Mouse (Mus musculus) testis, postnatal 14 days (tissue): ENCODE results near the gene Upf1.

ENCODE experiments used
- DNase-seq: peaks from one replicate; pipeline ENCODE4 v3.0.0; 2021; ENCODE audit warnings: low spot score

Upf1 gene

DNA sequence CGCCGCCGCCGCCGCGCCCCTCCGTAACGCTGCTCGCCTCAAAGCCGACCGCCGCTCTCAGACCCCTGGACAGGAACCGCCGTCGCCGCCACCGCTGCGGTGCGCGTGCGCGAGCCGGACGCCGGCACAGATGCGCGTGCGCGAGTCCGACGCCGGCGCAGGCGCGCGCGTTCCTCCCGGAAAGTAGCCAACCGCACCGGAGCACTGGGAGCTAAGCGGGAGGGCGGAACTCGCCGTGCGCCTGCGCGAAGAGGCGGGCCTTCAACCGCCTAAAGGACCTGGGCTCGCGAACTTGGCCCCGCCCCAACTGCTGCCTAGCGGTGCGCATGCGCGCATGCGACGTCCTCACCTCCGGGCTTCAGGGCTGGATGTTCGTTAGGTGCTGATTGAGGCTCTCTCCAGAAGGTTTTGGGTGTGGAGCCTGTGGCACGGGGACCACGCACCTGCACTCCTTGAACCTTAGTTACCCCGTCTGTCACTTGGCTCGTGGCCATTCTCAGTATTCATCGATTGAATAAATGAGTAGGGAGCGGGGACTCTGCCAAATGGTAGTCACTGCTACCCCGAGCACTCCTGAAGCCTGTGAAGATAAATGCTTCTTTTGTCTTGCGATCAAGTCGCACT lies at the start of gene Upf1:
Gene Upf1 (minus strand): TSS at position 85 of the 624 bp plus-strand sequence.
- peak; percentile 99 for DNase-seq

DNA sequence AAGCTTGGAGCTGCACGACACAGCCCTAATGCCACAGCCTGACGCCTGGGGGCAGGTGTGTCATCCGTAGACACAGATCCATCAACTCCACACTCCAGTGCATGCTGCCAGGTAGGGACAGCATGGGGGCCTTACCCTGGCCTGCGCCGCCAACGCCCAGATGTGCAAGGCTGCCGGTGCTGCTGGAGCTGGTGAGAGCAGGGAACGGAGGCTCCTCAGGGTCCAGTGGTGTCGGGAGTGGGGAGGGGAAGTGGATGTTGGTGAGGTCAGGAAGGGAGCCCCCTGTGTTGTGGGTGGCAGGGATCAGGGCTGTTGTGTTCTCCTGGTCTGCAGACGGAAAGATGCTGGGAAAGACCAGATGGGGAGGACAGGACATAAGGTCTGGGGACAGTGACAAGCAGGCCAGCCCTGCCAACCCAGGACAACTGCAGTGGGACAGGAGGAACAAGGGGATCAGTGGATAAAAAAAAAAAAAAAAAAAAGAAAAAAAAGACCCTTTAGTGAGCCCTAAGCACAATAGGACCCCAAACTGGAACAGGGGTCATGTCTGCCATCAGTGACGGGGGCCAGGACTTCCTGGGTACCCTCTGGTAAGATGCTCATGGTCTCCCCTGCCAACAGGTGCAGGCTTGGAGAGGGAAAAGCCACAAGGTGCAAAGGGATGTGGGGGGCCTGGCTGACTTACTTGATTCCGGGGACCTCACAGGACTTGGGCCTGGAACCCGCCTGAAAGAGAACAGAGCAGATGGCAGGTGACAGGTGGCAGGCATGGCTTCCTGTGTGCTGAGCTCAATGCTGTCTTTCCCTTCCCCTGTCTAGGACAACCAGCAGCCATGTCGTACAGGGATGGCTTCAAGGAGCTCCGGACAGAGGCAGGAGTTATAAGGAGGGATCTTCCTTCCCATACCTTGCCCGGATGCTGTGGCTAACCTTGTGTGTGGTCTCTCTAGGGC lies 44.8 kb upstream of the Upf1 start:
- no peak for DNase-seq

DNA sequence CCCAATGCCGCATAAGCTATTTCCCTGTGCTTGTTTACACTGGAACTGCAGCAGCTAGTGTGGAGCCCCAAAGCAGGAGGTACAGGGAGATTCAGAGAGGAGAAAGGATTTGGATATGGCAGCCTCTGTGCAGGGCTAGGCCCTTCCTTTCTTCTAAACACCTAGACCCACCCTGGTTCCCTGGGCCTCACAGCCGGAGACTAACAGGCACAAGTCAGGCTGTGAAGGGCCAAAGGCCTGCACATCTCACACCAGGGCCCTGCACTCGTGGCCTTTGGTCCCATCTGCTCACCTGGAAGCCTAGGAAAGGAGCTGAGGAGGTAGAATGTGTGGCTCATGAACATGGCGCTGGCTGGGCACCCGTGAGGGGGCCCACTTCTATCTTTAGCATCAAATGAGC lies 43.1 kb upstream of the Upf1 start:
- DNase-seq = no peak

DNA sequence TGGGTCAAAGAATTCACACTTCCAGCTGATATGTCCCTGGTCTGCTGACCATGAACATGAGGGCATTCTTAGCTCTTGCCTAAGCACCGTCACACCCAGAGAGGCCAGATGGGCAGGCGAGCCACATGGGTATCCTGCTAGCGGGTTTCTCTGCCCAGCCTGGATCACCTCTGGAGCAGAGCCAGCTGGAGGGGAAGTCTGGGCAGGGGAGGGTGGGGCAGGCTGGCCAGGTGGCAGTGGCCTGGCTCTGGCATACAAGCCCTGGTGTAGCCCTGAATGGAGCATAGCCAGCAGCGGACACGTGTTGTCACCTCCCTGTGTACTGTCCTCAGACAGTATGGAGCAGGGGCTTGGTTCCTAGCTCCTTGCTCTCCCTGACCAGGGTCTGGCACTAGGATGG lies 42.6 kb upstream of the Upf1 start:
- DNase-seq = no peak

DNA sequence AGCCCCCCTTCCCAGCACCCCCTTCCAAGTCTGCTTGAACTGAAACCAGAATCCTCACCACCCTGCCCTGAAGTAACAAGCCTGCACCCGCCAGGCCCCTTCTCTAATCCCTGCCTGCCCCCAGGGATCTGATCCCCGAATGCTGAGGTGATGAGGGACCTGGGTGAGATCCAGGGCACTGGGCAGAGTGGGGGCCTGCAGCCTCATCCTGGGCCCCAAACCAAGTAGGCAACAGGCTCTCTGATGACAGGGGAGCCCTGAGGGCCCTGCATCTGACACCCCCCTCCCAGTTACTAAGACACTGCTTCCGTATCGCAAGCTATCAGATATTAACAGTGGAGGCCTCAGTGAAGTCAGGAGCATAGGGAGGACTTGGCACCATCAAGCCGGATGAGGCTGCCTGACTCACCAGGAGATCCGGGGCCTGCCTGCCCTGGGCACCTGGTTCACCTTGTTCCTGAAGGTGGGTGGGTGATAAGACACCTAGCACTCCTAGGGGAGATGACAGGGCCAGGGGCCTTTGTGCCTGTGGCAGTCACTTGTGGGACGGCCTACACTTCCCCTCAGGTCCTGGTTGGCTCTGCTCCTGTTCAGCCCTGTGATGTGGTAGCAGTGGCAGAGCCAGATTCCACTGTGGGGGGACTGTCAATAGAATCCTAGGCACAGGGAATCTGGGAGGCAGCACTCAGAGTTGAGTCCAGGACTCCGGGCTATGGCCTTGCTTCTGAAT lies 41.4 kb upstream of the Upf1 start:
- DNase-seq = no peak

DNA sequence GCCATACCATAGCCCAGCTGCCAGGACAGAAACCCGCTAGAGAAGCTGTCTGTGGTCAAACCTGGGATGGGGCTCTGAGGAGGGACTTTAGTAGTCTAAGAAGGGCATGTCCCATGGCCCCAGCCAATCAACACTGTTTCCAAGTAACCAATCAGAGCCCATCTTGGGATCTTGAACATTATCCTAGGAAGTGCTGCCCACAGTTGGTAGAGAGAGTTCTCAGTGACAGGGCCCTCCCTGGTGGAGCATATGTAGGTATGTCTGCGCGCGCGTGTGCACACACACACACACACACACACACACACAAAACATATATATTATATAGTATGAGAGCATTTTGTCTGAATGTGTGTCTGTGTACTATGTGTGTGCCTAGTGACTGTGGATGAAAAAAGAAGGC lies 40.0 kb upstream of the Upf1 start:
- DNase-seq = no peak

DNA sequence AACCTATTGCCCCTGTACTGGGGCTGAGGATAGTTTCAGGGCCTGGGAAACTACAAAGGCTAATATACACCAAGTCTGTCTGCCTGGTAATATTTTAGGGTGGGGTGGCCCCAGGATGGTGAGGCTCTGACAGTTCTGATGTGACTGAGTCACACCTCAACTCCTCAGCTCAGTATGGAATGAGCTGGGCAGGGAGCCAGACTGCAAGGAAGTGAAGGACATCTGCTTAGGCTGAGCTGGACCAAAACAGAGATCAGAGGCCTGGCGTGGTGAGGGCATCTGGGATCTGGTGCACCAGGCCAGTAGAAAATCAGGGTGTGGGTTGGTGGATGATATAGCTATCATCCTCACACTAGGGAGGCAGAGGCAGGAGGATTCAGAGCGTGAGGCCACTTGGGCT lies 36.6 kb upstream of the Upf1 start:
- no peak for DNase-seq

DNA sequence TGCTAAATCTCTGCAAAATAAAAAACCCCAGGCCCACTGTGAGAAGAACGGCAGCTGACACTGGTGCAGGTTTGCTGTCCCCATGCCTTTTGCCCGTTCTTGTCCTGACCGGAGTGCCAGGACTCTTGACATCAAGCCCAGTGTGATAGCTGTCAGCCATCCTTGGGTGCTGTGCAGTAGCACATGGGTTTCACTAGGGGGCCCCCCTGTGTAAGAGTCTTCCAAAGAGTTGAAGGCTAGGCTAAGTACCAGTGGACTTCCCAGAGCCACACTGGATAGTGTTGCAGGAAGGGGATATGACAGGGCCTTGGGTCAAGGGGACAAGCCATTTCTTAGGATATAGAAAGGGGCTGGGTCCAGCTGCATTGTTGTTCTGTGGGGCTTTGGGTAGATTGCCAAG lies 30.2 kb upstream of the Upf1 start:
- DNase-seq = no peak

DNA sequence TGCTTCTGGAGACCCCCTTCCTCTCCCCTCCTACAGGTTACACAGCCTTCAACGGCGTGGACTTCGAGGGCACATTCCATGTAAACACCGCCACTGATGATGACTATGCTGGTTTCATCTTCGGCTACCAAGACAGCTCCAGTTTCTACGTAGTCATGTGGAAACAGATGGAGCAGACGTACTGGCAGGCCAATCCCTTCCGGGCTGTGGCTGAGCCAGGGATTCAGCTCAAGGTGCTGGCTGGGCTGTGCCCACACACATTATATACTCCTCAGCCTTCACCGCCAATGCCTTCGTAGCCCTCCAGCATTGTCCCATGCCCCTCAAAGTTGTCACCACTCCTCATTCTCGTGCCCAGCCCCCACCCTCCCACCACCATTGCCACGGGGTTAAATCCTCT lies 27.0 kb upstream of the Upf1 start:
- DNase-seq = no peak

DNA sequence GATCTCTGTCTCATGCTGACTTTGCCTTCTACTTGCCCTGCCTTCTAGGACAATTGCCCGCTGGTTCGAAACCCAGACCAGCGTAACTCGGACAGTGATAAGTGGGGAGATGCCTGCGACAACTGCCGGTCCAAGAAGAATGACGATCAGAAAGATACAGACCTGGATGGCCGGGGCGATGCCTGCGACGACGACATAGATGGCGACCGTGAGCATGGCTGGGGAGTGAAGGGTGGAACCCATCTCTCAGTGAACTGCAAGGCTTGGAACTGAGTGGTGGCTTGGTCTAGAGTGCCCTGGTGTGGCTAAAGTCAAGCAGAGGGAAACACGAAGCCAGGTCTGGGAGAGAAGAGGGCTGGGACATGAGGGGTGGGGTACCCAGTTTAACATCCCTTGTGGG lies 24.0 kb upstream of the Upf1 start:
- no peak for DNase-seq

DNA sequence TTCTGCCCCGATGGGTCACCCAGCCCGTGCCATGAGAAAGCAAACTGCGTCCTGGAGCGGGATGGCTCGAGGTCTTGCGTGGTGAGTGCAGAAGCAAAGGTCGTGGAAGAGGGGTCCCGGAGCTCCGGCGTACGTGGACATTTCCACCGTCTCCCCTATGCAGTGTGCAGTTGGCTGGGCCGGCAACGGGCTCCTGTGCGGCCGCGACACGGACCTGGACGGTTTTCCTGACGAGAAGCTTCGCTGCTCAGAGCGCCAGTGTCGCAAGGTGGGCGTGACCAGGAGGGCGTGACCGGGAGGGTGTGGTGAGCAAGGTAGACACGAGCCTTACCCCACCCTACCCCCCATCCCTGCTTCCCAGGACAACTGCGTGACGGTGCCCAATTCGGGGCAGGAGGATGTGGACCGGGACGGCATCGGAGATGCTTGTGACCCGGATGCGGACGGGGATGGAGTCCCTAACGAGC lies 23.2 kb upstream of the Upf1 start:
- no peak for DNase-seq

DNA sequence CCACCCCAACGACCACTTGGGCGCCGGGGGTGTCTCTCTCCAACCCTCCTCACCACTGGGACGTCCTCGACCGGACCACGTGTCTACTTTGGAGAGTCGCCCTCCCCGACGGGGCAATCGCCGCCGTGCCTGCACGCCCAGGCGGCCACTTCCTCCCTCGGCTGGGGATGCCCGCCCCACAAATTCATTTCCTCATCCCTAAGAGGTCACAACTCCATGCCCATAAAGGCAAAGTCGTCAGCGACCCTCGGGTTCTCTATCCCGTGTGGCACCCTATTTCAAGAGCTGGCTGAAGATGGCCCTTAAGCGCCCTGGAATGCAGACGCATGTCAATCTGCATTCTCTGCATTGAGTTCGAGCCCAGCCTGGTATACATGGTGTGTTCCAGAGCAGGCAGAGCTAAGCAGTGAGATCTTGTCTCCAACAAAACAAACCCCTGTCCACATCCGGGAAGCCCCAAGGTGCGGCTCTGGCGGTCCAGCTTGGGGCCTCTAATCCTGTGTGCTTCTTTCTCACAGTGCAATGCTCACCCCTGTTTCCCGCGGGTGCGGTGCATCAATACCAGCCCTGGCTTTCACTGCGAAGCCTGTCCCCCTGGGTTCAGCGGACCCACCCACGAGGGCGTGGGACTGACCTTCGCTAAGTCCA lies 22.3 kb upstream of the Upf1 start:
- no peak for DNase-seq

DNA sequence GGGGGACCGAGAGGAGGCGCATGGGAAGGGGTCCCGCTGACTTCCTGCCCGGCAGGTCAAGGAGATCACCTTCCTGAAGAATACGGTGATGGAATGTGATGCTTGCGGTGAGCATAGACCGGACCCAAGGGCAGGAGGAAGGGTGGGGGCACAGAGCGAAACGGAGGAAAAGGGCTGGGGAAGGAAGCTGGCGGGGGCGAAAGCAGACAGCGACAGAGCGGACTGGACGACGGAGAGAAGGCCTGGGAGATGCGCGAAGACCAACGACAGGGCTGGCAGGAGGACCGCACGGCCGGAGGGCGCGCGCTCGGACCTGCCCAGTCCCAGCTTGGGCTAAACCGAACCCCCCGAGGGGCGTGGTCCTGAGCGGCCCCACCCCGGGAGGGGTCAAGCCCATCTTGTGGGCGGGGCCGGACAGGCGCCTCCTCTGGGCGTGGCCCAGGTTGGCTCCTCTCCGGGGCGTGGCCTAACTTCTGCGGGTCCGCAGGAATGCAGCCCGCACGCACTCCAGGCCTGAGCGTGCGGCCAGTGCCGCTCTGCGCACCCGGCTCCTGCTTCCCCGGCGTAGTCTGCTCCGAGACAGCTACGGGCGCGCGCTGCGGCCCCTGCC lies 21.3 kb upstream of the Upf1 start:
- DNase-seq = peak; percentile 90

DNA sequence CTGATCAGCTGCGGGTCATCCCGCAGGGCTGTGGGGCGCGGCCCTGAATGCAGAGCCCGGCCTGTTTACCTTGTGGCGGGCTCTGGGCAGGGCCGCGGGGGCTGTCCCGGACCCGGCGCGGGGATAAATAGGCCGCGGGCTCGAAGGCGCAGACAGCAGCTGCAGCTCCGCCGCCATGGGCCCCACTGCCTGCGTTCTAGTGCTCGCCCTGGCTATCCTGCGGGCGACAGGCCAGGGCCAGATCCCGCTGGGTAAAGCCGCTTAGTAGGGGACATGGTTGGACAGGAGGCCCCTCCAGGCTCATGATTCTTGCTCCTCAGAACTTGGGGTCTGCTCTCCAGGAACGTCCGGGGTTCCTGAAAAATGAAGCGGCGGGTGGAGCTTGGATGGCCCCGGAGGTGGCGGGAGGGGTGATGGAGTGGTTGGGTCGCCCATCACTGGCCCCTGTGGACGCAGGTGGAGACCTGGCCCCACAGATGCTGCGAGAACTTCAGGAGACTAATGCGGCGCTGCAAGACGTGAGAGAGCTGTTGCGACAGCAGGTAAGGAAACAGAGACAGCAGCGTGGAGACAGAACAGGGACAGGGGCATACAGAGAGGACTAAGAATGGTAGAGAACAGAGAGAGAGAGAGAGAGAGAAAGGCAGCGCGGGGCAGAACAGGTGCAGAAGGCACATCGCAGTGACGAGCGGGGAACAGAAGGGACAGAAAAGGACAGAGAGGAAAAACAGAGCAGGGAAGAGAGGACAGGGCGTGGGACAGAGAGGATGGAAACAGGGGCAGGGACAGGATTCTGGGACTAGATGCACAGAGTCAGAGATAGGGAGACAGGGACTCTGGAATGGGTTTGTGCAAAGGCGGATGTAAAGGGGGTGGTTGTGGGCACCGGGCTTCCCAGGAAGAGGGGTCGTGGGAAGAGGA lies 20.6 kb upstream of the Upf1 start, which contains the start of gene Comp:
Gene Comp (plus strand): TSS at position 162 of the 921 bp plus-strand sequence.
- no peak for DNase-seq

DNA sequence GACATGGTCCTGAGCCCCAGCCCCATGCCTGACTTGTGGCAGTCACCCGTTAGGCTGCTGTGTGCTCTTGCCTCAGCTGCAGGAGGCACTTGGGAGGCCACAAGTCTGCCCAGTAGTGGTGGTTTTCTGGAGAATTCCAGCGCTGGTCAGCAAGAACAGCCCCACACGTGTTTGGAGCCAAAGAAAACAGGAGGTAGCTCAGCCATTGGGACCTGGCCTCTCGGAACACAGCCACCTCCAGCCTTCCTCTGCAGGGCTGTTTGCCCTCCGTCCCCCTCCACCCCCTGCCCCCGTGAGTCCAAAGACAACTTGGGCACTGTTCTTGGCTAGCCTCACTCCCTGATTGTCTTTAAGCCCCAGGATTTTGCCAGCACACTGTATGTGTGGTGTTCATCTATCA lies 18.9 kb upstream of the Upf1 start:
- DNase-seq = no peak

DNA sequence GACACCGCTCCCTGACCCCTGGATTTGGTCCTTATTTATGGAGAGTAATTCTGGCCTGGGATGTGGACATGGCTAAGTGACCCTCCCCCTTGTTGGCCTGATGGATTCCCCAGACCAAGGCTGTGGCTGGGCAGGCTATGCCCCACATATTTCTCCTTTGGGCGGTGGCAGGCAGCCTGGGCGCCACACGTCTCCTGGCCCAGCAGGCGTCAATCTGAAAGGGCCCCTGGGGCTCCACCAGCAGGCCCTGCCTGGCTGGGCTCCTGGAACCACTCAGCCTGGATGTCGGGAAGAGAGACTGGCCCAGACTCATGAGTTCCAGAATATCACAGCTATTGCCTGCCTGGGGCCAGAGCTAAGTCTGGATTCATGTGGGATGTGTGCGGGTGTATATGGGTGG lies 17.4 kb upstream of the Upf1 start:
- DNase-seq = no peak

DNA sequence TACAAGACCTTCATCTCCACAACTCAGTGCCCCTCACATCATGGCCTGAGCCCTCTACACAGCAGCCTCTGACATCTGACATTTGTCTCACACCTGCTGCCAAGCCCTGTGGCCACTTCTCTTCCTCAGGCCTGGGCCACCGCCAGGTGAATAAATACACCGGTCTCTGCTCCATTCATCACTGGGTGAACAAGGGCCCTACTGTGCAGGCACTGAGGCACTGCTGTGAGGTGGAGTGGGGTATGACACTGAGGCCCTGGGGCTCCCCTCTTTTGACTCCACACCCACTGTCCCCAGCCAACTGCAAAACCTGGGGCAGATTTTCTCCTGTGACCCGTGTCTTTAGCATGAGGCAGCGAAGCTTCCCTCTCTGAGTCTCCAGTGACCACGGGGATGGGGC lies 13.5 kb upstream of the Upf1 start:
- no peak for DNase-seq

DNA sequence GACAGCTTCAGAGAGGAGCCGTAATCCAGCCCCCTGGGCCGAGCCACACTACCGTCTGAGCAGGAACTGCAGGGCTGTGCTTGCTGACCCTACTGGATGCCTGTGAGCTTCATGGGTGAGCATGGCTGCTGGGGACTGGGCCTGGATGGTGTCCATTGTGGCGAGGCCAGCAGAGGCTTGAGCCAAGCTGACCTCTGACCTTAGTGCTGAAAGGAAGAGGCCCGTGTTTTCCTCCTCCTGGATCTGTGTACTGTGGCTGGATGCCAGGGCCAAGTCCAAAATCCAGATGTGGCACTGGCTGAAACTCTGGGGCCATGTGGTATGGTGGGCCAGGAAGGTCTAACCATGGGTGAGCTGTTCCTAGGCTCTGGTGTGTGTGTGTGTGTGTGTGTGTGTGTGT lies 11.0 kb upstream of the Upf1 start:
- DNase-seq = no peak

DNA sequence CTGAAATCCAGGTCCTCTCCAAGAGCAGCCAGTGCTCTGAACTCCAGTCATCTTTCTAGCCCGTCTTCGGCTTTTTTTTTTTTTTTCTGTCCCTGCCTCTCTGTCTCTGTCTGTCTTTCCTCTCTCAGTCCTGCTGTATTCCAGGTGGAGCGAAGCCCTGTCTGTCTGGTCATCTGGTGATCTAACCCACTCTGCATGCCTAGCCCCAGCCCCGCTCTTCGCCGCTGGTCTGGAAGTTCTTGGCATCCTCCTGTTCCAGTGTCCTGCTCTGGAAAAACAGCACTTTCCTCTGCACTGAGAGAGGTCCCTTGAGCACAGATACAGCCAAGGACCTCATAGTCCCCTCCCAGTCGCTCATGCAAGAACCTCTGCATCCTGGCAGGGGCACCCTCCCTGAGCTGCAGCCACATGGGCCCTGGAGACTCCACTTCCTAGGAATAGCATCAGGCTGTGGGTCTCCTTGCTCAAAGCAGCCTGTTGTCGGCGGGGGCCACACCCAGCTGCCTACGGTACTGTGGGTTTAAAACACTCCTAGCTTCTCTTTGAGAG lies 8.5 kb upstream of the Upf1 start:
- DNase-seq = no peak

DNA sequence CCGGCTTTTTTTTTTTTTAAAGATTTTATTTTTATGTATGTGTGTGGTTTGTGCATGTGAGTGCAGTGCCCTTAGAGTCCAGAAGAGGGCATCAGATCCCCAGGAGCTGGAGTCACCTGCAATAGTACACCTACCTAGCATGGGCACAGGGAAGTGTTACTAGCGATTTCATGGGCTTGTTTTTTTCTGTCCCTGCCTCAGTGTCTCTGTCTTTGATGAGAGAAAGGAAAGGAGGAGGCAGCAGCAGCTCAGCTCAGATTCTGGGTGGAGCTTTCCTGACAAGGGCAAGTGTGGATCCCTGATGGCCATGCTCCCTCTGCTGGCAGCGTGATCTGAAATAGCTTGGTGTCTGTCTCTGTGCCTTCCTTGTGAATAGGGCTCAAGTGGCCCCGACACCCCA lies 7.7 kb upstream of the Upf1 start:
- DNase-seq = no peak
